Mouse (Mus musculus) ovary, adult 18-20 months (tissue): ENCODE data around the gene Mxi1.

Source experiments
- DNase-seq: peaks from one replicate; pipeline ENCODE4 v3.0.0; 2022; ENCODE audit warnings: low spot score, mixed read lengths

Mxi1 gene

DNA sequence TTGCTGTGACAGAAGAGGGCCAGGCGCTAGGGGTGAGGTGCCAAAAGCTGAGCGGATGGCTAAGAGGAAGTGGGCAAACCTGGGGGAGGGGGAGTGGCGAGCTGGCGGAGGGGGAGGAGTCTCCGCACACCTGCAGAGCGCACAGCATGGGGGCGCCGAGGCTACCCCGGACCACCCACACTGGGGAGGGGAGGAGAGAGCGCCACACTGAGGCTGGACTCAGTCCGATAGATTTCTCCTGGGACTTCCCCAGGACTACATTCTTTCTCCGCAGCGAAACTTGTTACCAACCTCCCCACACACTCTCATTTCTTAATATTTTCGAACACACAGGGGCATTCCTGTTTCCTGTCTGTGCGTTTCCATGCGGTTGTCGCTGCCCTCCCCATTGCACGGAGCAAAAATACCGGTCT, 113.0 kb downstream of the Mxi1 start:
- no peak for DNase-seq

- no peak for DNase-seq
Observed at GRCm38 (mm10) chr19:53423816-53424465, 113.6 kb downstream of the Mxi1 start.

GRCm38 (mm10) chr19:53424629-53425028, 114.3 kb downstream of the Mxi1 start:
- DNase-seq = no peak
